Comparison of ENCODE assay signal across 8 mouse cellular contexts in the genomic region with DNA sequence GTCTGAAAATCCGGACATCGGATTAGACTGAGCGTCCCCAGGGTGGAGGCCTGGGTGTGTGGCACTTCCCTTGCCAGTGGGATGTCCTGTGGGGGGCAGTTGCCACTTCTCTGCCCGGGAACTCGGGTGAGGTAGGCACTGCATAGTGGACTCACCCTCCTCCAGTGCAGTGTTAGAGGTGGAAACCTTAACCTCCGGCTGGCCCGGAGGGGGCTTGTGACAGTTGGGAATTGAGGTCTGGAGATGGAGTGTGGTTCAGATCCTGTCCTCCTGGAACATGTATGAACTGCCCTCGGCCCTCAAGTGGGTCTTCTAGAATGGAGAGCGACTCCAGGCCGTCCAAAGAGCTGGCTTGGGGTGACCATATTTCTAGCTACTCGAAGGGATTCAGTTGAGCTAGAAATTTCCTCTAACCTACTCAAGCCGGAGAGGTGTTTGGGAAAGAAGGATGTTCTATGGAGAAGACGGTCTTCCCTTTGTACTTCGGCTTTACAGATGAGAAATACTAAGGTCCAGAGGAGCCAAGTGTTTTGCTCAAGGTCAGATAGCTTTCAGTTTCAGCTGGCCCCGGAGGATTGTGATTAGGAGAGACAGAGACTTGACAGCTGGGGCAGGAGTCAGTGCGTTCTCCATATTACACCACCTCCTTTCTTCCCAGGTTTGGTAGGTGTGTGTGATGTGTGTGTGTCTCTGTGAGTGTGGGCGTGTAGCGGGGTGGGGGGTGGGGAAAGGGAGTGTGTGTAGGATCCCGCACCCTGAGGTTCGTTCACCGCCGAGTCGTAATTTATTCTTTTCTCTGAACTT. TPM values are rescaled to one million over a fixed set of nuclear protein-coding genes. Genes with fewer than 3 reads are reported as not detected.
DNase-seq lines count a peak whose midpoint lies in the region; ATAC-seq and TF ChIP-seq lines count a peak whose summit lies in the region.

No protein-coding gene starts in this region.

- H3K27ac ChIP-seq in forebrain, postnatal 0 days (ENCODE audit: low read depth, low read length) = no peak overlapping the region
- H3K27ac ChIP-seq in midbrain, embryonic 13.5 days = no peak overlapping the region

- H3K9ac ChIP-seq in forebrain, postnatal 0 days = peak overlapping the region; percentile 48
- peak overlapping the region; percentile 70 for H3K9ac ChIP-seq in midbrain, embryonic 13.5 days (replicated peaks)

- peak; percentile 49 for ATAC-seq in forebrain, postnatal 0 days
- ATAC-seq in midbrain, embryonic 13.5 days = peak; percentile 48

- H3K36me3 ChIP-seq in C2C12 (ENCODE audit: control insufficient read depth, insufficient read depth) = no peaks in the 10 kb centered on the region
- no peaks in the 10 kb centered on the region for H3K36me3 ChIP-seq in forebrain, postnatal 0 days (ENCODE audit: insufficient read depth)
- no peaks in the 10 kb centered on the region for H3K36me3 ChIP-seq in midbrain, embryonic 13.5 days

- H3K27me3 ChIP-seq in C2C12 (ENCODE audit: control insufficient read depth, insufficient read depth, insufficient read length) = no peaks in the 10 kb centered on the region
- no peaks in the 10 kb centered on the region; the same call in 1 of the 2 replicates for H3K27me3 ChIP-seq in forebrain, postnatal 0 days (ENCODE audit: insufficient read depth, low read length)
- peaks cover 30% of the 10 kb centered on the region for H3K27me3 ChIP-seq in midbrain, embryonic 13.5 days

- H3ac ChIP-seq in C2C12 (ENCODE audit: control insufficient read depth, insufficient read length, low read depth) = peak overlapping the region; percentile 60

- WGBS in forebrain, postnatal 0 days = 6% methylated on average over 23 of the region's 23 CpGs
- 3% methylated on average over 23 of the region's 23 CpGs for WGBS in midbrain, embryonic 13.5 days

- peak overlapping the region; percentile 98 for H3K4me2 ChIP-seq in forebrain, postnatal 0 days (ENCODE audit: low read depth)
- H3K4me2 ChIP-seq in midbrain, embryonic 13.5 days (replicated peaks) = peak overlapping the region; percentile 92

- H3K79me3 ChIP-seq in C2C12 (ENCODE audit: low read depth) = peaks cover 40% of the 10 kb centered on the region

- H3K79me2 ChIP-seq in C2C12 (ENCODE audit: control insufficient read depth, insufficient read depth) = peaks cover 61% of the 10 kb centered on the region

- H3K4me1 ChIP-seq in forebrain, postnatal 0 days (ENCODE audit: insufficient read depth) = peaks cover 30% of the 10 kb centered on the region
- peaks cover 74% of the 10 kb centered on the region for H3K4me1 ChIP-seq in midbrain, embryonic 13.5 days (replicated peaks)

- TF ChIP-seq CTCF in C2C12 (IDR thresholded peaks at IDR 0.05; ENCODE audit: control insufficient read depth, insufficient read depth, insufficient read length) = no peak
- no peak for TF ChIP-seq CTCF in forebrain, postnatal 0 days (IDR thresholded peaks at IDR 0.05; ENCODE audit: low read depth)

- no peaks in the 10 kb centered on the region for H3K9me3 ChIP-seq in forebrain, postnatal 0 days (ENCODE audit: low read length)
- no peaks in the 10 kb centered on the region for H3K9me3 ChIP-seq in midbrain, embryonic 13.5 days

- peak overlapping the region; percentile 77 for H3K4me3 ChIP-seq in C2C12 (ENCODE audit: insufficient read depth, poor library complexity, severe bottlenecking)
- peak overlapping the region; percentile 54 for H3K4me3 ChIP-seq in forebrain, postnatal 0 days (ENCODE audit: low read depth, low read length)
- peak overlapping the region; percentile 57 for H3K4me3 ChIP-seq in midbrain, embryonic 13.5 days (replicated peaks)

- DNase-seq in adrenal gland, postnatal 10 days = peak; percentile 55
- DNase-seq in adrenal gland, postnatal 25 days = no peak
- DNase-seq in forebrain, postnatal 0 days = peak; percentile 33
- peak; percentile 18 to 55 for DNase-seq in kidney, postnatal 4 days
- DNase-seq in urinary bladder, postnatal 25 days (ENCODE audit: low spot score) = no peak
- DNase-seq in ovary, adult 18-20 months (ENCODE audit: low spot score) = no peak

TF ChIP-seq in C2C12, 6 proteins besides CTCF, POLR2A, EP300 and RAD21:
- TF ChIP-seq USF1 (IDR thresholded peaks at IDR 0.05; ENCODE audit: low read depth) = no peak
- no peak for TF ChIP-seq MYOG (IDR thresholded peaks at IDR 0.05; ENCODE audit: control insufficient read depth, extremely low read depth, insufficient read length)
- TF ChIP-seq MAX (IDR thresholded peaks at IDR 0.05) = no peak
- no peak for TF ChIP-seq CEBPB (IDR thresholded peaks at IDR 0.05; ENCODE audit: low read depth)
- no peak for TF ChIP-seq FOSL1 (IDR thresholded peaks at IDR 0.05; ENCODE audit: insufficient read depth, low read length, poor library complexity, severe bottlenecking)
- no peak for TF ChIP-seq MYOD1 (IDR thresholded peaks at IDR 0.05; ENCODE audit: control insufficient read depth, insufficient read length, low read depth)
TF ChIP-seq in C2C12: peak in this region for 0.

RNA-seq across cellular contexts. Expression of a gene that starts 9.2 kb away (rescaled TPM):
- total RNA-seq in adrenal gland, postnatal 10 days (2021) = 10 to 100 TPM; 26.2 to 34.7 TPM
- total RNA-seq in adrenal gland, postnatal 25 days (2021) = 21.8 and 27.7 TPM in 2 replicates
- polyA plus RNA-seq in C2C12 (2012; fragmentation: generic; extraction: Trizol) = 31.9 TPM
- 11.6 and 15.2 TPM in 2 replicates for total RNA-seq in forebrain, postnatal 0 days (2014; rRNA removed)
- 9.5 and 10.7 TPM in 2 replicates for polyA plus RNA-seq in forebrain, postnatal 0 days (2015; fragmentation: Nextera tagmentation; extraction: Ambion mirVana)
- polyA plus RNA-seq in midbrain, embryonic 13.5 days (2015; fragmentation: Nextera tagmentation; extraction: Ambion mirVana) = 7.5 and 9.1 TPM in 2 replicates

RNA-seq across cellular contexts. Expression of a gene that starts 29.2 kb away (rescaled TPM):
- 1 to 10 TPM; 3.8 to 6.5 TPM for total RNA-seq in adrenal gland, postnatal 10 days (2021)
- 1.7 and 4.3 TPM in 2 replicates for total RNA-seq in adrenal gland, postnatal 25 days (2021)
- polyA plus RNA-seq in C2C12 (2012; fragmentation: generic; extraction: Trizol) = 24.1 TPM
- 2.2 and 2.3 TPM in 2 replicates for total RNA-seq in forebrain, postnatal 0 days (2014; rRNA removed)
- 1.3 and 1.7 TPM in 2 replicates for polyA plus RNA-seq in forebrain, postnatal 0 days (2015; fragmentation: Nextera tagmentation; extraction: Ambion mirVana)
- polyA plus RNA-seq in midbrain, embryonic 13.5 days (2015; fragmentation: Nextera tagmentation; extraction: Ambion mirVana) = 10.6 and 11.3 TPM in 2 replicates

RNA-seq across cellular contexts. Expression of a gene that starts 46.0 kb away (rescaled TPM):
- total RNA-seq in adrenal gland, postnatal 10 days (2021) = under 1 TPM; 0.45 to 0.73 TPM
- not detected in 2 replicates for total RNA-seq in adrenal gland, postnatal 25 days (2021)
- not detected for polyA plus RNA-seq in C2C12 (2012; fragmentation: generic; extraction: Trizol)
- total RNA-seq in forebrain, postnatal 0 days (2014; rRNA removed) = 1.2 and 1.4 TPM in 2 replicates
- 2.0 and 2.7 TPM in 2 replicates for polyA plus RNA-seq in forebrain, postnatal 0 days (2015; fragmentation: Nextera tagmentation; extraction: Ambion mirVana)
- 0.58 and 0.99 TPM in 2 replicates for polyA plus RNA-seq in midbrain, embryonic 13.5 days (2015; fragmentation: Nextera tagmentation; extraction: Ambion mirVana)

Comparison
In these comparisons a context has a peak if more than half of its experiments do, and no peak if none do; other contexts are left out.
1. DNase-seq: peak in adrenal gland, postnatal 10 days (single experiment), forebrain, postnatal 0 days (single experiment) and kidney, postnatal 4 days (2 of 2); none in adrenal gland, postnatal 25 days (single experiment), urinary bladder, postnatal 25 days (single experiment) and ovary, adult 18-20 months (single experiment).
2. Peak in every context shown above with its lines, with median percentiles within 50 percentile points of each other: H3K4me3 ChIP-seq.